Mouse (Mus musculus): ENCODE measurements around the gene Rtn4r. TPM values are rescaled to one million over a fixed set of nuclear protein-coding genes. Genes with fewer than 3 reads are reported as not detected.
"Not testable (repeated sequence)": the region's sequence is repeated elsewhere in the genome, so short reads cannot be mapped to it uniquely, and the experiment has no call there.

Rtn4r gene
- total and polyA plus RNA-seq, 2 experiments: not detected

DNA sequence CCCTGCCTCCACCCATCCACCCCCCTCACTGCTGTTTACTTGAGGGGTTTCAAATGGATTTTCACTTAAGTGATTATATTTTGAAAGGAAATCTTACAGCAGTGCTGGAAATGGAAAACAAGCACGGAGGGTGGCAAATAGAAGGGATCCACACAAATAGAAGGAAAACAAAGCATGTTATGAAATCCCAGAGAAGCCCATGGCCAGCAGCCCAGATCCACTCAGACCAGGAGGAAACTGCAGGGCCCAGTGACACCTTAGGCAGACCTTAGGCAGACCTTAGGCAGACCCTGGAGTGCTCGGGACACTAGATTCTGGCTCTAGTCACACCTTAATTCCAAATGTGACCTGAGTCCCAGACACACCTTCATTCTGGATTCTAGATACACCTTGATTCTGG lies 63.6 kb downstream of the Rtn4r start:
- 0 out of 2 replicates have a peak, but pooled peaks cover 2% of the 10 kb centered on the region for H3K4me1 ChIP-seq (ENCODE audit: control insufficient read depth, insufficient read depth, low read length)
- H3K79me2 ChIP-seq (ENCODE audit: control insufficient read depth, insufficient read depth, low read length): no peaks in the 10 kb centered on the region
- no peaks in the 10 kb centered on the region for H3K27me3 ChIP-seq (ENCODE audit: control insufficient read depth, insufficient read depth, low read length)
- no peaks in the 10 kb centered on the region for H3K36me3 ChIP-seq (ENCODE audit: control insufficient read depth, insufficient read depth, low read length)
- TF ChIP-seq POLR2A (IDR thresholded peaks at IDR 0.05; ENCODE audit: extremely low read depth, insufficient read depth, low read length) (no peak), CTCF (IDR thresholded peaks at IDR 0.05; ENCODE audit: low read depth, low read length) (no peak)
- DNase-seq (ENCODE audit: extremely low read depth, low read depth, low spot score): no peak
- WGBS: 41% methylated on average over 2 of the region's 2 CpGs
- H3K4me3 ChIP-seq (ENCODE audit: insufficient read depth, low read depth, low read length): no peak overlapping the region
- H3K27ac ChIP-seq (replicated peaks; ENCODE audit: insufficient read depth, low read depth, low read length): no peak overlapping the region
- no peak overlapping the region for H3K9ac ChIP-seq (ENCODE audit: low read depth, low read length)

DNA sequence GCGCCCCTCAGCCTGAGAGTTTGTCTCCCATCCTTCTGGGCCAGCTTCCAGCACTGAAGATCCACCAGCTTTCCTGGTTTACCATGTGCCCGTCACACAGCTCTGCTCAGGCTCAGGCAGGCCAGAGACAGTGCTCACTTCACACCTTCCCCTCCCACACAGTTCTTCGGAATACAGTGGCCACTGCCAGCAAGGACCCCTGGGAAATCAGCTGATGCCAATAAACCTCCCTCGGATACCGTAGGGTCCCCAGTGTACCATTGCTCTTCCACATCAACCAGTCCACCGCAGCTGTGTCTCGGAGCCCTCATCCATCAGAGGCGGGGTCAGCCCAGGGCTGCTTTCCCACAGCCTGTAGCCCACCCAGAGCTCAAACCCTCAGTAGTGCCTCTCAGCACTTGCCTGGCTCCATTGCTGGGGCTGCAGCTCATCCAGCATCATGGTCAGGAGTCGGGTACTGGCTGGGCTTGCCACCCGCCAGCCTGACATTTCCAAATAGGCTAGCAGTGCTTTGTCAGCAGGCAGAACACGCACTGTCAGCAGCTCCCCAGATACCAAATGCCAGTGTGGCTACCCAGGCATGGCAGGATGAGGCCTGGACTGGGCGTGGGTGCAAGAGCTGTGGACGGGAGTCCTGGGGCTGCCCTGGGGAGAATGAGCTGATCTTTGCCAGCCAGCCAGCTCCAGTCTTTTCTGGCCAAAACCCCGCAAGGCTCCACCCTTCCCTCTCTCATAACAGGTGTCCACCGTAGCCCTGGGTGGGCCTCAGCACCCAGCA lies 67.0 kb downstream of the Rtn4r start:
- WGBS: 93% methylated on average over 15 of the region's 15 CpGs
- H3K4me3 ChIP-seq (ENCODE audit: insufficient read depth, low read depth, low read length): no peak overlapping the region
- no peak overlapping the region for H3K9ac ChIP-seq (ENCODE audit: low read depth, low read length)
- no peak overlapping the region for H3K27ac ChIP-seq (replicated peaks; ENCODE audit: insufficient read depth, low read depth, low read length)
- no peak for DNase-seq (ENCODE audit: extremely low read depth, low read depth, low spot score)
- TF ChIP-seq CTCF (IDR thresholded peaks at IDR 0.05; ENCODE audit: low read depth, low read length) (no peak), POLR2A (IDR thresholded peaks at IDR 0.05; ENCODE audit: extremely low read depth, insufficient read depth, low read length) (no peak)
- no peaks in the 10 kb centered on the region for H3K4me1 ChIP-seq (ENCODE audit: control insufficient read depth, insufficient read depth, low read length)
- H3K79me2 ChIP-seq (ENCODE audit: control insufficient read depth, insufficient read depth, low read length): no peaks in the 10 kb centered on the region
- H3K27me3 ChIP-seq (ENCODE audit: control insufficient read depth, insufficient read depth, low read length): no peaks in the 10 kb centered on the region
- H3K36me3 ChIP-seq (ENCODE audit: control insufficient read depth, insufficient read depth, low read length): no peaks in the 10 kb centered on the region

DNA sequence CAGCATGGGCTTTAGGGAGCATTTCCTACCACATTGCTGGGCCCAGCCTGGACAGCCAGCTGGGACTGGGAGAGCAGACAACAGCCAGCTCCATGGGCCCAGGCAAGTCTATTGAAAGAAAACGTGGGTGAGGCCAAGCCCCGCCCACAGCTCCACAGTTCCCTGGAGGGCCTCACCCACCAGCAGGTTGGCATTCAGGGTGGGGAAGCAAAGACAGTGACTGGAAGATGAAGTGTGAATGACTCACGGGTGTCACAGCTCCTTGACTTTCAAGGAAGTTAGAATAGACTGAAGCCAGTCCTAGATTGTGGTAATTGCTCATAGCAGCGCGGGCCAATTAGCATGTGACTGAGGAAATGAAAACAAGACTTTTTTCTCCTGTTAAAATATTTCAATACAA lies 67.6 kb downstream of the Rtn4r start:
- DNase-seq (ENCODE audit: extremely low read depth, low read depth, low spot score): no peak
- H3K36me3 ChIP-seq (ENCODE audit: control insufficient read depth, insufficient read depth, low read length): no peaks in the 10 kb centered on the region
- H3K27me3 ChIP-seq (ENCODE audit: control insufficient read depth, insufficient read depth, low read length): no peaks in the 10 kb centered on the region
- no peaks in the 10 kb centered on the region for H3K4me1 ChIP-seq (ENCODE audit: control insufficient read depth, insufficient read depth, low read length)
- TF ChIP-seq POLR2A (IDR thresholded peaks at IDR 0.05; ENCODE audit: extremely low read depth, insufficient read depth, low read length) (no peak), CTCF (IDR thresholded peaks at IDR 0.05; ENCODE audit: low read depth, low read length) (no peak)
- no peak overlapping the region for H3K9ac ChIP-seq (ENCODE audit: low read depth, low read length)
- 74% methylated on average over 5 of the region's 5 CpGs for WGBS
- H3K4me3 ChIP-seq (ENCODE audit: insufficient read depth, low read depth, low read length): no peak overlapping the region
- H3K79me2 ChIP-seq (ENCODE audit: control insufficient read depth, insufficient read depth, low read length): no peaks in the 10 kb centered on the region
- no peak overlapping the region for H3K27ac ChIP-seq (replicated peaks; ENCODE audit: insufficient read depth, low read depth, low read length)

DNA sequence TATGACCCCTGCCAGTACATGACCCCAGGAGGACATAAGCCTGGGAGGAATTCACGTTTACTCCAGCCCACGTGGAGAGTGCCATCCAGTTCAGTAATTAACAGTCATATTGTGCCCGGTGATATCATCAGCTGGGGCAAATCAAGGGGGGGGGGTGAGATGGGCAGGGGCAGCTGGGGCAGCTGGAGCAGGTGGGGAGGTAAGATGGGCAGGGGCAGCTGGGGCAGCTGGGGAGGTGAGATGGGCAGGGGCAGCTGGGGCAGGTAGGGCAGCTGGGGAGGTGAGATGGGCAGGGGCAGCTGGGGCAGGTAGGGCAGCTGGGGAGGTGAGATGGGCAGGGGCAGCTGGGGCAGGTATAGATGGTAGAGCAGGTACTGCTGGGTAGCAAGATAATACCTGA lies 68.1 kb downstream of the Rtn4r start:
- not testable (repeated sequence) for H3K4me3 ChIP-seq (ENCODE audit: insufficient read depth, low read depth, low read length); H3K27ac ChIP-seq (replicated peaks; ENCODE audit: insufficient read depth, low read depth, low read length); H3K36me3 ChIP-seq (ENCODE audit: control insufficient read depth, insufficient read depth, low read length); H3K4me1 ChIP-seq (ENCODE audit: control insufficient read depth, insufficient read depth, low read length); H3K27me3 ChIP-seq (ENCODE audit: control insufficient read depth, insufficient read depth, low read length); H3K79me2 ChIP-seq (ENCODE audit: control insufficient read depth, insufficient read depth, low read length); H3K9ac ChIP-seq (ENCODE audit: low read depth, low read length); DNase-seq (ENCODE audit: extremely low read depth, low read depth, low spot score)
- WGBS: 60% methylated on average over 3 of the region's 3 CpGs

DNA sequence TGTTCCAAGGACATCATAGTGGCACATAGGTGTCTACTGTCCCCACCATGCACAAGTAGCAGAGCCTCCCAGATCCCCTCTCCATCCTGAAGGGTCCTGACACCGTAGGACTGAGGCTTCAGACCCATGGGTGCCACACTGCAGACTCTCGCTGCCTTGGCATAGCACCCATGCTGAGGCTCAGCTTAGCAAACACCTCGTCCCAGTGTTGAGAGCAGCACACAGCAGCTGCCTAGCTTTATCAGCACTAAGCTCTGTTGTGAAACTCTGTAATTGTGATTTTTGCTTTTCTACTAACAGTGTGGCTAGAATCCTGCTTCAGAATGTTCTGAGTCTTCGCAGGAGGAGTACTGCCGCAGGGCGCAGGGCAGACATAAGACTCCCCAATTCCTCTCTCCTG lies 70.4 kb downstream of the Rtn4r start:
- Histone ChIP-seq H3K27me3 (ENCODE audit: control insufficient read depth, insufficient read depth, low read length) (no peaks in the 10 kb centered on the region), H3K27ac (replicated peaks; ENCODE audit: insufficient read depth, low read depth, low read length) (no peak overlapping the region), H3K36me3 (ENCODE audit: control insufficient read depth, insufficient read depth, low read length) (no peaks in the 10 kb centered on the region), H3K4me1 (ENCODE audit: control insufficient read depth, insufficient read depth, low read length) (no peaks in the 10 kb centered on the region), H3K79me2 (ENCODE audit: control insufficient read depth, insufficient read depth, low read length) (no peaks in the 10 kb centered on the region), H3K9ac (ENCODE audit: low read depth, low read length) (no peak overlapping the region), H3K4me3 (ENCODE audit: insufficient read depth, low read depth, low read length) (no peak overlapping the region)
- no peak for TF ChIP-seq CTCF (IDR thresholded peaks at IDR 0.05; ENCODE audit: low read depth, low read length)
- no peak for TF ChIP-seq POLR2A (IDR thresholded peaks at IDR 0.05; ENCODE audit: extremely low read depth, insufficient read depth, low read length)
- WGBS: 82% methylated on average over 6 of the region's 6 CpGs
- DNase-seq (ENCODE audit: extremely low read depth, low read depth, low spot score): no peak

DNA sequence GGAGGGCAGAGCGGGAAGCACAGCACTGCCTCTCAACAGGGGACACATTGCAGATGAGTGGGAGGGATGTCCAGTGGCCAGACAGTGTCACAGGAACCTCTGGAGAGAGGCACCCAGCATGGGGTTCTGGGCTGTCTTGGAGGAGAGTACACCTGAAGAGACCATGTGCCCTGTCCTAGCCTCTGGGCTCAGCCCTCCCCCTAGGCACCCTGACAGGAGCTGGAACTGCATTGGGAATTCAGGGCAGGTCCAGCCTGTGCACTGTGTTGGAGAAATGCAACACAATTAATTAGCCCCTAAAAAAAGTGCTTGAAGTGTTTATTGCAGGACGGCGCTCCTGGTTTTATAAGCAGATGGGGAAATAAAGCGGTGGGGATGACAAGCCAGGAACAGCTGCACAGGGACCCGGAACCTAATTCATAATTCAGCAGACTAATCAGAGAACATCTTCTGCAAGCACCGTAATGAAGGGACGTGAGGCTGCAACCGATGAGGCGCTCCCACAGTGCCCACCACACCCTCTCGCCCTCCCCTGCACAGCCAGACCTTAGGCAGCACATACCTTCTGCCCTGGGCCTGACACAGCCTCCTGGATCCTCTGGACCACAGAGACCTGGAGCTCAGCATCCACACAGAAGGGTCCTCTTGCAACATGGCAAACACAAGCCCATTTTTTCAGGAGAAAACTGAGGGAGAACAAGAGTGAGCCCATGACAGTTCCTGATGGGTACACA lies 71.1 kb downstream of the Rtn4r start:
- H3K27me3 ChIP-seq (ENCODE audit: control insufficient read depth, insufficient read depth, low read length): no peaks in the 10 kb centered on the region
- H3K4me3 ChIP-seq (ENCODE audit: insufficient read depth, low read depth, low read length): no peak overlapping the region
- no peaks in the 10 kb centered on the region for H3K79me2 ChIP-seq (ENCODE audit: control insufficient read depth, insufficient read depth, low read length)
- H3K36me3 ChIP-seq (ENCODE audit: control insufficient read depth, insufficient read depth, low read length): no peaks in the 10 kb centered on the region
- H3K4me1 ChIP-seq (ENCODE audit: control insufficient read depth, insufficient read depth, low read length): no peaks in the 10 kb centered on the region
- no peak for TF ChIP-seq CTCF (IDR thresholded peaks at IDR 0.05; ENCODE audit: low read depth, low read length)
- TF ChIP-seq POLR2A (IDR thresholded peaks at IDR 0.05; ENCODE audit: extremely low read depth, insufficient read depth, low read length): no peak
- no peak overlapping the region for H3K27ac ChIP-seq (replicated peaks; ENCODE audit: insufficient read depth, low read depth, low read length)
- 85% methylated on average over 10 of the region's 10 CpGs for WGBS
- no peak for DNase-seq (ENCODE audit: extremely low read depth, low read depth, low spot score)
- no peak overlapping the region for H3K9ac ChIP-seq (ENCODE audit: low read depth, low read length)

Measured in liver, adult 2 months (tissue).